ENCODE assay signal across 8 mouse cellular contexts in genomic region chr1:165708686-165709380, GRCm38 (mm10). TPM values are rescaled to one million over a fixed set of nuclear protein-coding genes. Genes with fewer than 3 reads are reported as not detected.
DNase-seq lines count a peak whose midpoint lies in the region; ATAC-seq lines count a peak whose summit lies in the region.

No protein-coding gene starts in this region.

- peaks cover 67% of the 10 kb centered on the region for H3K27me3 ChIP-seq in midbrain, embryonic 10.5 days (ENCODE audit: low read depth, poor library complexity, severe bottlenecking)
- peaks cover 11% of the 10 kb centered on the region for H3K27me3 ChIP-seq in midbrain, embryonic 16.5 days (ENCODE audit: control insufficient read depth, insufficient read depth, low read depth, low read length)
- H3K27me3 ChIP-seq in heart, embryonic 15.5 days: no peaks in the 10 kb centered on the region
- H3K27me3 ChIP-seq in liver, embryonic 15.5 days: peaks cover 41% of the 10 kb centered on the region

- H3K9me3 ChIP-seq in midbrain, embryonic 10.5 days (replicated peaks): no peaks in the 10 kb centered on the region
- H3K9me3 ChIP-seq in midbrain, embryonic 16.5 days (replicated peaks; ENCODE audit: control insufficient read depth, low read length, poor library complexity, severe bottlenecking): no peaks in the 10 kb centered on the region
- no peaks in the 10 kb centered on the region for H3K9me3 ChIP-seq in heart, embryonic 15.5 days (replicated peaks)
- H3K9me3 ChIP-seq in liver, embryonic 15.5 days (replicated peaks): no peaks in the 10 kb centered on the region

- WGBS in midbrain, embryonic 10.5 days: 34% methylated on average over 9 of the region's 9 CpGs
- WGBS in midbrain, embryonic 16.5 days: 24% methylated on average over 9 of the region's 9 CpGs
- WGBS in heart, embryonic 15.5 days: 26% methylated on average over 9 of the region's 9 CpGs
- WGBS in liver, embryonic 15.5 days (ENCODE audit: insufficient replicate concordance): 33% methylated on average over 9 of the region's 9 CpGs

- peaks cover 20% of the 10 kb centered on the region for H3K4me1 ChIP-seq in midbrain, embryonic 10.5 days
- H3K4me1 ChIP-seq in midbrain, embryonic 16.5 days (ENCODE audit: control insufficient read depth, insufficient read depth, low read length): peaks cover 8% of the 10 kb centered on the region
- H3K4me1 ChIP-seq in heart, embryonic 15.5 days (replicated peaks): peaks cover 49% of the 10 kb centered on the region
- peaks cover 39% of the 10 kb centered on the region for H3K4me1 ChIP-seq in liver, embryonic 15.5 days (replicated peaks)

- no peak overlapping the region for H3K9ac ChIP-seq in midbrain, embryonic 16.5 days (ENCODE audit: low read depth, low read length)
- H3K9ac ChIP-seq in heart, embryonic 15.5 days: peak overlapping the region; percentile 91
- no peak overlapping the region for H3K9ac ChIP-seq in liver, embryonic 15.5 days

- no peak overlapping the region for H3K4me2 ChIP-seq in midbrain, embryonic 16.5 days (ENCODE audit: low read length)
- H3K4me2 ChIP-seq in heart, embryonic 15.5 days: peak overlapping the region; percentile 68
- peak overlapping the region; percentile 75 for H3K4me2 ChIP-seq in liver, embryonic 15.5 days

- no peak for DNase-seq in midbrain, embryonic 10.5 days (ENCODE audit: low spot score)
- peak; percentile 59 to 63 for DNase-seq in thymus, postnatal 36 days
- no peak for DNase-seq in gastrocnemius, postnatal 25 days
- DNase-seq in frontal cortex, postnatal 10 days (ENCODE audit: low spot score in 2 of 2): no peak
- DNase-seq in MN1 (ENCODE audit: low spot score): no peak

- H3K36me3 ChIP-seq in midbrain, embryonic 10.5 days: no peaks in the 10 kb centered on the region
- no peaks in the 10 kb centered on the region for H3K36me3 ChIP-seq in midbrain, embryonic 16.5 days (ENCODE audit: control insufficient read depth, insufficient read depth, low read length)
- H3K36me3 ChIP-seq in heart, embryonic 15.5 days: no peaks in the 10 kb centered on the region
- no peaks in the 10 kb centered on the region for H3K36me3 ChIP-seq in liver, embryonic 15.5 days (replicated peaks)

- peak overlapping the region; percentile 81 for H3K4me3 ChIP-seq in midbrain, embryonic 10.5 days
- no peak overlapping the region for H3K4me3 ChIP-seq in midbrain, embryonic 16.5 days (ENCODE audit: low read depth, low read length)
- H3K4me3 ChIP-seq in heart, embryonic 15.5 days: peak overlapping the region; percentile 93
- peak overlapping the region; percentile 61; the same call in 1 of the 2 replicates for H3K4me3 ChIP-seq in liver, embryonic 15.5 days (replicated peaks)

- no peak overlapping the region for H3K27ac ChIP-seq in midbrain, embryonic 10.5 days (replicated peaks)
- no peak overlapping the region for H3K27ac ChIP-seq in midbrain, embryonic 16.5 days (ENCODE audit: low read length)
- peak overlapping the region; percentile 95 for H3K27ac ChIP-seq in heart, embryonic 15.5 days
- H3K27ac ChIP-seq in liver, embryonic 15.5 days (replicated peaks): no peak overlapping the region; the same call in 1 of the 2 replicates

- ATAC-seq in midbrain, embryonic 16.5 days: no peak
- no peak for ATAC-seq in heart, embryonic 15.5 days (replicated peaks; ENCODE audit: insufficient number of reproducible peaks, insufficient read depth, low FRiP score, low read depth)
- no peak for ATAC-seq in liver, embryonic 15.5 days (ENCODE audit: insufficient read depth)

RNA-seq across cellular contexts. Expression of gene Rcsd1, which starts 0.7 kb away (rescaled TPM):
- polyA plus RNA-seq in midbrain, embryonic 10.5 days (2016; fragmentation: Nextera tagmentation; extraction: Ambion mirVana): 8.6 and 8.7 TPM in 2 replicates
- 7.8 and 7.9 TPM in 2 replicates for polyA plus RNA-seq in midbrain, embryonic 16.5 days (2015; fragmentation: Nextera tagmentation; extraction: Ambion mirVana)
- polyA plus RNA-seq in heart, embryonic 15.5 days (2015; fragmentation: Nextera tagmentation; extraction: Ambion mirVana): 90.4 and 98.4 TPM in 2 replicates
- 11.5 and 12.0 TPM in 2 replicates for polyA plus RNA-seq in liver, embryonic 15.5 days (2015; fragmentation: Nextera tagmentation; extraction: Ambion mirVana)
- total RNA-seq in gastrocnemius, postnatal 25 days (2021): 10 to 100 TPM; 80.0 to 85.8 TPM

RNA-seq across cellular contexts. Expression of gene Creg1, which starts 54.7 kb away (rescaled TPM):
- polyA plus RNA-seq in midbrain, embryonic 10.5 days (2016; fragmentation: Nextera tagmentation; extraction: Ambion mirVana): 31.7 and 36.1 TPM in 2 replicates
- polyA plus RNA-seq in midbrain, embryonic 16.5 days (2015; fragmentation: Nextera tagmentation; extraction: Ambion mirVana): 32.6 and 33.9 TPM in 2 replicates
- polyA plus RNA-seq in heart, embryonic 15.5 days (2015; fragmentation: Nextera tagmentation; extraction: Ambion mirVana): 69.9 and 75.6 TPM in 2 replicates
- polyA plus RNA-seq in liver, embryonic 15.5 days (2015; fragmentation: Nextera tagmentation; extraction: Ambion mirVana): 334 TPM in 2 replicates
- total RNA-seq in gastrocnemius, postnatal 25 days (2021): 10 to 100 TPM; 49.6 to 62.8 TPM

Comparison
In these comparisons a context has a peak if more than half of its experiments do, and no peak if none do; other contexts are left out.
1. DNase-seq: peak in thymus, postnatal 36 days (2 of 2); none in midbrain, embryonic 10.5 days (single experiment), gastrocnemius, postnatal 25 days (single experiment), frontal cortex, postnatal 10 days (0 of 2) and MN1 (single experiment).